Mouse (Mus musculus) erythroblast, embryonic 14.5 days (primary cell): ENCODE measurements around the gene Aco1.

ENCODE experiments used
- GATA1 ChIP-seq: IDR thresholded peaks from 2 replicates; pipeline ENCODE4 v1.6.1; 2012; ENCODE audit warnings: low read length, inconsistent platforms, mixed read lengths
- TAL1 ChIP-seq: IDR thresholded peaks from 3 replicates; pipeline ENCODE4 v1.6.1; 2012; ENCODE audit warnings: low read length, inconsistent platforms, mixed read lengths

- no peak for TF ChIP-seq GATA1
- TF ChIP-seq TAL1, result no peak
Measured at GRCm38 (mm10) chr4:40227886-40228285, 85.0 kb downstream of the Aco1 start.
